Mouse (Mus musculus): ENCODE measurements around the gene Ssna1. TPM values are rescaled to one million over a fixed set of nuclear protein-coding genes. Genes with fewer than 3 reads are reported as not detected.

Gene Ssna1
- polyA plus RNA-seq, 1 experiment = 143 TPM

- H3K36me3 ChIP-seq (ENCODE audit: control insufficient read depth, insufficient read depth) = no peaks in the 10 kb centered on the region
- H3K4me3 ChIP-seq (ENCODE audit: insufficient read depth, poor library complexity, severe bottlenecking) = no peak overlapping the region
- no peaks in the 10 kb centered on the region for H3K79me2 ChIP-seq (ENCODE audit: control insufficient read depth, insufficient read depth)
- peaks cover 46% of the 10 kb centered on the region for H3K27me3 ChIP-seq (ENCODE audit: control insufficient read depth, insufficient read depth, insufficient read length)
- H3ac ChIP-seq (ENCODE audit: control insufficient read depth, insufficient read length, low read depth) = no peak overlapping the region
- H3K79me3 ChIP-seq (ENCODE audit: low read depth) = no peaks in the 10 kb centered on the region
- TF ChIP-seq USF1 (IDR thresholded peaks at IDR 0.05; ENCODE audit: low read depth) = no peak
- no peak for TF ChIP-seq CTCF (IDR thresholded peaks at IDR 0.05; ENCODE audit: control insufficient read depth, insufficient read depth, insufficient read length)
- TF ChIP-seq MYOD1 (IDR thresholded peaks at IDR 0.05; ENCODE audit: control insufficient read depth, insufficient read length, low read depth) = no peak
- TF ChIP-seq CEBPB (IDR thresholded peaks at IDR 0.05; ENCODE audit: low read depth) = no peak
- TF ChIP-seq MAX (IDR thresholded peaks at IDR 0.05) = no peak
- no peak for TF ChIP-seq MYOG (IDR thresholded peaks at IDR 0.05; ENCODE audit: control insufficient read depth, extremely low read depth, insufficient read length)
- no peak for TF ChIP-seq FOSL1 (IDR thresholded peaks at IDR 0.05; ENCODE audit: insufficient read depth, low read length, poor library complexity, severe bottlenecking)
Measured at GRCm38 (mm10) chr2:25303931-25304656, 31.9 kb upstream of the Ssna1 start.

- peaks cover 47% of the 10 kb centered on the region for H3K27me3 ChIP-seq (ENCODE audit: control insufficient read depth, insufficient read depth, insufficient read length)
Measured at GRCm38 (mm10) chr2:25303452-25303851, 31.2 kb upstream of the Ssna1 start.

DNA sequence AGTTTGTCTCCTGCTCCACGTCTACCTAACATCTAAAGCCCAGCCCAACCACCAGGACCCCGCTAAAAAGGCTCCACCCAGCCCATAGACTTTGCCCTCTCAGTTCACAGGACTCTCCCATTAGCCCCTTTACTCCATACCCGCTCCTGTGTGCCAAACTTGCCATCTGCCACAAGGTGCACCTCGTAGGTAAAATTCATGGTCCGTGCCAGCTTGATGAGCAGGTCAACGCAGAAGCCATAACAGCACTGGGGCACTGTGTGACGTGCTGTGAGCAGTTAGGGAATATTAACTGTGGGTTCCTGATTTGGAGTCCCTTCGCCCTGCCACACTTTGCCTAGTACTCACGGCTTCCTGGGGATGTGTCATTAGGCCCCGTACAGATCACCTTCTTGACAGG is 25.8 kb upstream of the Ssna1 start:
- Histone ChIP-seq H3ac (ENCODE audit: control insufficient read depth, insufficient read length, low read depth) (no peak overlapping the region), H3K36me3 (ENCODE audit: control insufficient read depth, insufficient read depth) (no peaks in the 10 kb centered on the region), H3K79me3 (ENCODE audit: low read depth) (no peaks in the 10 kb centered on the region), H3K4me3 (ENCODE audit: insufficient read depth, poor library complexity, severe bottlenecking) (no peak overlapping the region), H3K79me2 (ENCODE audit: control insufficient read depth, insufficient read depth) (no peaks in the 10 kb centered on the region), H3K27me3 (ENCODE audit: control insufficient read depth, insufficient read depth, insufficient read length) (peaks cover 64% of the 10 kb centered on the region)
- no peak for TF ChIP-seq MYOG (IDR thresholded peaks at IDR 0.05; ENCODE audit: control insufficient read depth, extremely low read depth, insufficient read length)
- no peak for TF ChIP-seq CTCF (IDR thresholded peaks at IDR 0.05; ENCODE audit: control insufficient read depth, insufficient read depth, insufficient read length)
- TF ChIP-seq MAX (IDR thresholded peaks at IDR 0.05) = no peak

More at GRCm38 (mm10) chr2:25303452-25303851, 31.2 kb upstream of the Ssna1 start:
- Histone ChIP-seq H3K79me3 (ENCODE audit: low read depth) (no peaks in the 10 kb centered on the region), H3ac (ENCODE audit: control insufficient read depth, insufficient read length, low read depth) (no peak overlapping the region), H3K36me3 (ENCODE audit: control insufficient read depth, insufficient read depth) (no peaks in the 10 kb centered on the region), H3K4me3 (ENCODE audit: insufficient read depth, poor library complexity, severe bottlenecking) (no peak overlapping the region), H3K79me2 (ENCODE audit: control insufficient read depth, insufficient read depth) (no peaks in the 10 kb centered on the region)
- TF ChIP-seq FOSL1 (IDR thresholded peaks at IDR 0.05; ENCODE audit: insufficient read depth, low read length, poor library complexity, severe bottlenecking) (no peak), CTCF (IDR thresholded peaks at IDR 0.05; ENCODE audit: control insufficient read depth, insufficient read depth, insufficient read length) (no peak), MAX (IDR thresholded peaks at IDR 0.05) (no peak), MYOG (IDR thresholded peaks at IDR 0.05; ENCODE audit: control insufficient read depth, extremely low read depth, insufficient read length) (no peak), CEBPB (IDR thresholded peaks at IDR 0.05; ENCODE audit: low read depth) (no peak)

- Histone ChIP-seq H3K4me3 (ENCODE audit: insufficient read depth, poor library complexity, severe bottlenecking) (no peak overlapping the region), H3K79me2 (ENCODE audit: control insufficient read depth, insufficient read depth) (no peaks in the 10 kb centered on the region), H3K27me3 (ENCODE audit: control insufficient read depth, insufficient read depth, insufficient read length) (peaks cover 67% of the 10 kb centered on the region), H3ac (ENCODE audit: control insufficient read depth, insufficient read length, low read depth) (no peak overlapping the region), H3K79me3 (ENCODE audit: low read depth) (no peaks in the 10 kb centered on the region), H3K36me3 (ENCODE audit: control insufficient read depth, insufficient read depth) (no peaks in the 10 kb centered on the region)
- no peak for TF ChIP-seq CEBPB (IDR thresholded peaks at IDR 0.05; ENCODE audit: low read depth)
- no peak for TF ChIP-seq MYOG (IDR thresholded peaks at IDR 0.05; ENCODE audit: control insufficient read depth, extremely low read depth, insufficient read length)
- TF ChIP-seq MAX (IDR thresholded peaks at IDR 0.05) = no peak
- TF ChIP-seq USF1 (IDR thresholded peaks at IDR 0.05; ENCODE audit: low read depth) = no peak
- TF ChIP-seq MYOD1 (IDR thresholded peaks at IDR 0.05; ENCODE audit: control insufficient read depth, insufficient read length, low read depth) = no peak
- no peak for TF ChIP-seq CTCF (IDR thresholded peaks at IDR 0.05; ENCODE audit: control insufficient read depth, insufficient read depth, insufficient read length)
- no peak for TF ChIP-seq FOSL1 (IDR thresholded peaks at IDR 0.05; ENCODE audit: insufficient read depth, low read length, poor library complexity, severe bottlenecking)
Measured at GRCm38 (mm10) chr2:25297093-25297492, 24.9 kb upstream of the Ssna1 start.

DNA sequence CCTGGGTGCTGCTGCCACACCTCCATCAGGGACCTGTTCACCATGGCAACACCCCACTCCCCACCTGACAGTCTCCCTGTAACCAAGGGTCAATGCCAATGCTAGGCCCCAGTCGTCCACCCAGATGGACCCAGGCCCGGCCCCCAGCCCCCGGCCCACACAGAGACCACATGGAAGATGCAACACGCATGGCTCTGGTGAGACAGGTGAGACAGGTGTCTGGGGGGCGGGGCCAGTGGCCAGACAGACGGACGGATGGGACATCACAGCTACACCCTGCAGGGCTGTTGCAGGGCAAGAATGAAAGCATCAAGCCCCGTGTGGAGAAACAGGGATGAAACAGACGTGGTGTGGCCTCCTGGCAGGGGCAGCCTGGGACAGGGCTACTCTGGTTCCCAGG is 21.5 kb upstream of the Ssna1 start:
- TF ChIP-seq MAX (IDR thresholded peaks at IDR 0.05) (no peak), CTCF (IDR thresholded peaks at IDR 0.05; ENCODE audit: control insufficient read depth, insufficient read depth, insufficient read length) (no peak), FOSL1 (IDR thresholded peaks at IDR 0.05; ENCODE audit: insufficient read depth, low read length, poor library complexity, severe bottlenecking) (no peak), CEBPB (IDR thresholded peaks at IDR 0.05; ENCODE audit: low read depth) (no peak), MYOD1 (IDR thresholded peaks at IDR 0.05; ENCODE audit: control insufficient read depth, insufficient read length, low read depth) (no peak), MYOG (IDR thresholded peaks at IDR 0.05; ENCODE audit: control insufficient read depth, extremely low read depth, insufficient read length) (no peak), USF1 (IDR thresholded peaks at IDR 0.05; ENCODE audit: low read depth) (no peak)
- peaks cover 91% of the 10 kb centered on the region for H3K27me3 ChIP-seq (ENCODE audit: control insufficient read depth, insufficient read depth, insufficient read length)
- no peak overlapping the region for H3K4me3 ChIP-seq (ENCODE audit: insufficient read depth, poor library complexity, severe bottlenecking)
- no peaks in the 10 kb centered on the region for H3K36me3 ChIP-seq (ENCODE audit: control insufficient read depth, insufficient read depth)
- no peaks in the 10 kb centered on the region for H3K79me2 ChIP-seq (ENCODE audit: control insufficient read depth, insufficient read depth)
- no peaks in the 10 kb centered on the region for H3K79me3 ChIP-seq (ENCODE audit: low read depth)
- no peak overlapping the region for H3ac ChIP-seq (ENCODE audit: control insufficient read depth, insufficient read length, low read depth)

DNA sequence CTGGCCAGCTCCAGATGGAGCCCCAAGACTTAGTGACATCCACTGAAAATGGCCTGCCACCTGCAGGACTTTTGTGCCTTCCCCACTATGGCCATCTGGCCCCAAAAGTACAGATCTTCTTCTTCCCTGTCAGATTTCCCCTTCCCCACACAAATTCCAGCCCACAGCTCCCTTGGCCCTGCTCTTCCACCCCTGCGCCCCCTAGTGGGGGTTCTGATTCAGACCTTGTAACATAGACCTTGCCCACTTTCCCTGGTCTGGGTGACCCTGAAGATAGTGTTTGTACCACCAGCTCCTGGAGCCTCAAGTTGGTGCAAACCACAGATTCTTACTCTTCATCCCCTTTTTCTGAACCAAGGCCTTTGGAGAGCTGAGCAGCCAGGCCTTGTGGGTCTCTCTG is 20.6 kb upstream of the Ssna1 start:
- no peaks in the 10 kb centered on the region for H3K79me2 ChIP-seq (ENCODE audit: control insufficient read depth, insufficient read depth)
- H3K27me3 ChIP-seq (ENCODE audit: control insufficient read depth, insufficient read depth, insufficient read length) = peaks cover 88% of the 10 kb centered on the region
- H3ac ChIP-seq (ENCODE audit: control insufficient read depth, insufficient read length, low read depth) = no peak overlapping the region
- H3K36me3 ChIP-seq (ENCODE audit: control insufficient read depth, insufficient read depth) = no peaks in the 10 kb centered on the region
- no peaks in the 10 kb centered on the region for H3K79me3 ChIP-seq (ENCODE audit: low read depth)
- no peak overlapping the region for H3K4me3 ChIP-seq (ENCODE audit: insufficient read depth, poor library complexity, severe bottlenecking)
- TF ChIP-seq CEBPB (IDR thresholded peaks at IDR 0.05; ENCODE audit: low read depth) (no peak), USF1 (IDR thresholded peaks at IDR 0.05; ENCODE audit: low read depth) (no peak), CTCF (IDR thresholded peaks at IDR 0.05; ENCODE audit: control insufficient read depth, insufficient read depth, insufficient read length) (peak; percentile 37), MAX (IDR thresholded peaks at IDR 0.05) (no peak), MYOD1 (IDR thresholded peaks at IDR 0.05; ENCODE audit: control insufficient read depth, insufficient read length, low read depth) (no peak), MYOG (IDR thresholded peaks at IDR 0.05; ENCODE audit: control insufficient read depth, extremely low read depth, insufficient read length) (no peak), FOSL1 (IDR thresholded peaks at IDR 0.05; ENCODE audit: insufficient read depth, low read length, poor library complexity, severe bottlenecking) (no peak)

All from C2C12 (cell line).